Mouse (Mus musculus) kidney, embryonic 15.5 days (tissue): Measurements from ENCODE around the gene Mcoln2. TPM values are rescaled to one million over a fixed set of nuclear protein-coding genes. Genes with fewer than 3 reads are reported as not detected.

ENCODE experiments used
- ATAC-seq: fragments of 200-750 bp; cut with Nextera tagmentation; replicated peaks from 2 replicates; pipeline ENCODE4 v1.8.0; 2017; ENCODE audit warnings: moderate TSS enrichment; ENCODE audit not compliant: low FRiP score
- H3K27ac ChIP-seq: fragments of 300-500 bp; sonication (generic); 2 replicates; pipeline ENCODE4 v1.5.1; 2015; ENCODE audit warnings: mild to moderate bottlenecking, inconsistent platforms
- H3K27me3 ChIP-seq: fragments of 300-500 bp; sonication (generic); 2 replicates; pipeline ENCODE4 v1.6.1; 2015; ENCODE audit warnings: inconsistent platforms
- H3K36me3 ChIP-seq: fragments of 300-500 bp; sonication (generic); 2 replicates; pipeline ENCODE4 v1.6.1; 2015; ENCODE audit warnings: inconsistent platforms
- H3K4me1 ChIP-seq: fragments of 300-500 bp; sonication (generic); 2 replicates; pipeline ENCODE4 v1.6.1; 2015; ENCODE audit warnings: inconsistent platforms
- H3K4me2 ChIP-seq: fragments of 300-500 bp; sonication (generic); 2 replicates; pipeline ENCODE4 v1.6.1; 2015; ENCODE audit warnings: moderate library complexity, mild to moderate bottlenecking, inconsistent platforms
- H3K4me3 ChIP-seq: fragments of 300-500 bp; sonication (generic); replicated peaks from 2 replicates; pipeline ENCODE4 v1.5.1; 2015; ENCODE audit warnings: mild to moderate bottlenecking, inconsistent platforms
- H3K9ac ChIP-seq: fragments of 300-500 bp; sonication (generic); 2 replicates; pipeline ENCODE4 v1.6.1; 2015; ENCODE audit warnings: mild to moderate bottlenecking, inconsistent platforms
- H3K9me3 ChIP-seq: fragments of 300-500 bp; sonication (generic); replicated peaks from 2 replicates; pipeline ENCODE4 v1.6.1; 2016; ENCODE audit warnings: inconsistent platforms
- WGBS: fragments of 180-500 bp; shearing (Covaris S2); methylation state at CpG from one replicate; pipeline ENCODE4 v1.1.7; 2015; ENCODE audit warnings: mixed read lengths; 5-methylcytosine and 5-hydroxymethylcytosine counted together
- polyA plus RNA-seq: library from polyadenylated mRNA; unstranded; fragments of >200 nt; fragmentation: Nextera tagmentation; extraction: Ambion mirVana; gene quantifications from 2 replicates; pipeline ENCODE4 v1.2.1, GENCODE M21; 2015

Gene Mcoln2
- polyA plus RNA-seq, 1 experiment from 2014 or later = 0.78 TPM

GRCm38 (mm10) chr3:146211964-146212363, 62.3 kb downstream of the Mcoln2 start:
- H3K4me3 ChIP-seq = no peak overlapping the region
- 85% methylated on average over 2 of the region's 2 CpGs for WGBS
- no peaks in the 10 kb centered on the region for H3K4me1 ChIP-seq
- no peaks in the 10 kb centered on the region for H3K36me3 ChIP-seq
- no peak for ATAC-seq
- H3K9me3 ChIP-seq = no peaks in the 10 kb centered on the region
- no peak overlapping the region for H3K4me2 ChIP-seq
- H3K9ac ChIP-seq = no peak overlapping the region
- H3K27ac ChIP-seq = no peak overlapping the region
- H3K27me3 ChIP-seq = no peaks in the 10 kb centered on the region

DNA sequence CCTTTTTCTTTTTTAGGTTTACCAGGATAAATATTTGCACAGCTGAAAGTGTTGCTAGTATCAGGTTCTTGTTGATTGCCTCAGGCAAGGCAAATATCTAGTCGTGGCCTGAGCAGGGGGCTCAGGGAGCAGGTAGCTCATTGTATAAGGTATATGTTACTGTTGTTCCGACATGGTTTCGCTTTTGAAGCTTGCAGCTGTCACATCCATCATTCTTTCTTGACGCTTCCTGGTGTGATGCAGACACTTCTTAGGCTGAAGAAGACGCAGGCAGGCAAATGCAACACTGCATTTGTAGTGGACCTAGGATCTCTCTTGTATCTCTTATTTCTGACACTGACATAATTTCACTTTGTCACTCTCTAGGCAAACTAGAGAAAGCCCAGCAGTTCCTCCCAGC, 63.7 kb downstream of the Mcoln2 start:
- H3K9ac ChIP-seq = no peak overlapping the region
- H3K4me1 ChIP-seq = no peaks in the 10 kb centered on the region
- ATAC-seq = no peak
- H3K4me3 ChIP-seq = no peak overlapping the region
- 39% methylated on average over 5 of the region's 5 CpGs for WGBS
- no peaks in the 10 kb centered on the region for H3K27me3 ChIP-seq
- H3K27ac ChIP-seq = no peak overlapping the region
- no peak overlapping the region for H3K4me2 ChIP-seq
- H3K9me3 ChIP-seq = no peaks in the 10 kb centered on the region
- no peaks in the 10 kb centered on the region for H3K36me3 ChIP-seq

- WGBS = 89% methylated on average over 3 of the region's 3 CpGs
- ATAC-seq = no peak
- peaks cover 10% of the 10 kb centered on the region for H3K4me1 ChIP-seq
Measured at GRCm38 (mm10) chr3:146216561-146216960, 66.9 kb downstream of the Mcoln2 start.

DNA sequence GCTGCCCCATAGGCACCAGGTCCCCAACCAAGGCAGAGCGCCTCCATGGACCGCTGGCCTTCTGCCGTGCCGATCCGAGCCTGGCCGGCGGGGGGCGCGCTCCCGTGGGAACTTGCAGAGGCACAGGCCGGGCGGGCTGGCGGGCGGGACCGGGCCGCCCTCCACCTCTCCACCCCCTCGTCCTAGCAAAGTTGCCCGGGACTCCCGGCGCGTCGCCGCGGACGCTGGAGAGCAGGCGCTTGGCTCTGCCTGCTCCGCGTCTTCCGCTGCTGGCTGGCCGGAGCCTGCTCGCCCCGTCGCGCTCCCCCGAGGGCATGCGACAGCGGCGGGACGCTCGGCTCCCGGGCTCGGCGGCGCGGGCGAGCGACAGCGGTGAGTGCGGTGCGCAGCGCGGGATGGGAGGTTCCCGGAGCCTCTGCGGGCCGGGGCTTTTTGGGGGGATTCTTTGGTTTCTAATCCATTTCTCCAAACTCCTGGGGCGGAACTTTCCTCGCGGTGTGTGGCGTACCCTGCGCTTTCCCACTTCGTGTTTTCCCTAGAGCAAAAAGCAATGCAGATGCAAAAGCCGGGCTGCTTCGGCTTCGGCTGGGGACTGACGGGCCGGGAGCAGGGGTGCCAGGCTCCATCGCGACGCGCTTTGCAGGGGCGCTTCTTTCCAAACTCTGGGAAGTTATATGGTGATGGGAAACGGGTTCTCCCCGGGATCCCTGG, 71.3 kb downstream of the Mcoln2 start, which contains the start of gene Lpar3:
TSS of gene Lpar3 (plus strand) at position 188 of the 711 bp plus-strand sequence.
- Histone ChIP-seq H3K27ac (no peak within 1 kb of the TSS), H3K9me3 (no peaks in the 10 kb centered on the region), H3K27me3 (peaks cover 52% of the 10 kb centered on the region), H3K9ac (peak within 1 kb of the TSS; percentile 47), H3K4me1 (peaks cover 13% of the 10 kb centered on the region), H3K36me3 (no peaks in the 10 kb centered on the region), H3K4me3 (peak within 1 kb of the TSS; percentile 57), H3K4me2 (peak within 1 kb of the TSS; percentile 90)
- WGBS = 1% methylated on average over 67 of the region's 73 CpGs
- peak; percentile 90 for ATAC-seq

More at GRCm38 (mm10) chr3:146216561-146216960, 66.9 kb downstream of the Mcoln2 start:
- H3K4me2 ChIP-seq = no peak overlapping the region
- H3K27ac ChIP-seq = no peak overlapping the region
- no peaks in the 10 kb centered on the region for H3K9me3 ChIP-seq
- H3K4me3 ChIP-seq = no peak overlapping the region
- H3K36me3 ChIP-seq = no peaks in the 10 kb centered on the region
- H3K27me3 ChIP-seq = peaks cover 30% of the 10 kb centered on the region
- H3K9ac ChIP-seq = no peak overlapping the region

- Histone ChIP-seq H3K9me3 (no peaks in the 10 kb centered on the region), H3K4me1 (peaks cover 17% of the 10 kb centered on the region), H3K4me3 (no peak overlapping the region), H3K27me3 (peaks cover 47% of the 10 kb centered on the region), H3K9ac (no peak overlapping the region), H3K27ac (no peak overlapping the region), H3K36me3 (no peaks in the 10 kb centered on the region), H3K4me2 (no peak overlapping the region)
- WGBS = 67% methylated on average over 4 of the region's 4 CpGs
- no peak for ATAC-seq
Measured at GRCm38 (mm10) chr3:146224271-146224670, 74.6 kb downstream of the Mcoln2 start.

- Histone ChIP-seq H3K9me3 (no peaks in the 10 kb centered on the region), H3K4me3 (no peak overlapping the region), H3K4me1 (peaks cover 17% of the 10 kb centered on the region), H3K9ac (no peak overlapping the region), H3K27me3 (peaks cover 39% of the 10 kb centered on the region), H3K4me2 (no peak overlapping the region), H3K27ac (no peak overlapping the region), H3K36me3 (no peaks in the 10 kb centered on the region)
- no peak for ATAC-seq
- 83% methylated on average over 7 of the region's 7 CpGs for whole genome bisulfite sequencing
Measured at GRCm38 (mm10) chr3:146225061-146225761, 75.6 kb downstream of the Mcoln2 start.

DNA sequence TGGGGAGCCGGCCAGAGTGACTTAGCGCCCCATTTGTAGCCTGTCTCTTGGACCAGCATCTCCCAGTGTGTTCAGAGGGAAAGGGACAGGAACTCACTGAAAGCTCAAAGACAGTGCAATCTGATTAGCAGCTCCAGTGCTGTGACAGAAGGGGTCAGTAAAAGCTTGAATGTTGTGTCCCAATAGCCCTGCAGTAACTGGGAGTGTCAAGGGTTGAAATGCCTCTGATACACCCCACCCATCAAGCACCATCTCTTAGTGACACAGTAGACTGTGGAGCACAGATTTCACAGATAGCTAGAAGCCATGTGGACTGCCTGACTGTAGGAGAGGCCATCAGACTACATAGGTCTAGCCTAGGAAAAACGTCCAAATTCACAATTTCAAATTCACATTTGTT, 77.8 kb downstream of the Mcoln2 start:
- Histone ChIP-seq H3K4me1 (peaks cover 4% of the 10 kb centered on the region; the same call in 1 of the 2 replicates), H3K9ac (no peak overlapping the region), H3K36me3 (no peaks in the 10 kb centered on the region), H3K4me2 (no peak overlapping the region), H3K27ac (no peak overlapping the region), H3K27me3 (peaks cover 17% of the 10 kb centered on the region), H3K9me3 (no peaks in the 10 kb centered on the region), H3K4me3 (no peak overlapping the region)
- no peak for ATAC-seq
- WGBS = 55% methylated on average over 3 of the region's 3 CpGs

- no peak overlapping the region for H3K27ac ChIP-seq
- no peak overlapping the region for H3K4me3 ChIP-seq
- no peak overlapping the region for H3K4me2 ChIP-seq
- 91% methylated on average over 13 of the region's 13 CpGs for WGBS
- no peak overlapping the region for H3K9ac ChIP-seq
- peaks cover 5% of the 10 kb centered on the region for H3K27me3 ChIP-seq
- no peak for ATAC-seq
- no peaks in the 10 kb centered on the region for H3K36me3 ChIP-seq
- peaks cover 4% of the 10 kb centered on the region; the same call in 1 of the 2 replicates for H3K4me1 ChIP-seq
- H3K9me3 ChIP-seq = no peaks in the 10 kb centered on the region
Measured at GRCm38 (mm10) chr3:146228559-146229310, 79.1 kb downstream of the Mcoln2 start.

- no peak for ATAC-seq
- Histone ChIP-seq H3K27ac (no peak overlapping the region), H3K9ac (no peak overlapping the region), H3K9me3 (no peaks in the 10 kb centered on the region), H3K4me3 (no peak overlapping the region), H3K36me3 (no peaks in the 10 kb centered on the region), H3K27me3 (peaks cover 10% of the 10 kb centered on the region; the same call in 1 of the 2 replicates), H3K4me1 (peaks cover 8% of the 10 kb centered on the region), H3K4me2 (no peak overlapping the region)
- WGBS = 54% methylated on average over 7 of the region's 7 CpGs
Measured at GRCm38 (mm10) chr3:146232708-146233107, 83.1 kb downstream of the Mcoln2 start.

DNA sequence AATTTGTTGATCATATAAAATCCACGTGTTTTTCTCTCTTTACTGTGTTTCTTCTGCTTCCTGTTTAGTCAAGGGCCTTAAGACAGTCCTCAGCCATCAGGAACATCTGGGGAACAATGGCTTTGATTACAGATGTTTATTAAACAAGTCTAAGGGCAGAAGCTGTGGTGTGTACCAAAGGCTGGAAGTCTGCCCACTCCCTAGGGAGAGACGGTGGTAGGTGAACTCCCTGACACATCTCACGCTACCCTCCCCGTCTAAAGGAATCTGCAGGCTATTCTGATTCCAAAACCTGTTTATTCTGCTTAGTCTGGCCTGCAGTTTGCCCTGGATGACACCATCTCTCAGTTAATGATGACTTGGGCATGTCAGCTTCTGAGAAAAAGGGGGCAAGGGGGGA, 84.1 kb downstream of the Mcoln2 start:
- Histone ChIP-seq H3K9ac (no peak overlapping the region), H3K4me2 (no peak overlapping the region), H3K27me3 (peaks cover 10% of the 10 kb centered on the region; the same call in 1 of the 2 replicates), H3K27ac (no peak overlapping the region), H3K36me3 (no peaks in the 10 kb centered on the region), H3K4me1 (peaks cover 5% of the 10 kb centered on the region), H3K4me3 (no peak overlapping the region), H3K9me3 (no peaks in the 10 kb centered on the region)
- 59% methylated on average over 4 of the region's 4 CpGs for WGBS
- ATAC-seq = no peak

GRCm38 (mm10) chr3:146234530-146234929, 84.9 kb downstream of the Mcoln2 start:
- no peak overlapping the region for H3K4me2 ChIP-seq
- H3K4me1 ChIP-seq = peaks cover 5% of the 10 kb centered on the region
- ATAC-seq = no peak
- H3K27me3 ChIP-seq = peaks cover 10% of the 10 kb centered on the region; the same call in 1 of the 2 replicates
- no peaks in the 10 kb centered on the region for H3K9me3 ChIP-seq
- no peak overlapping the region for H3K9ac ChIP-seq
- no peak overlapping the region for H3K4me3 ChIP-seq
- H3K27ac ChIP-seq = no peak overlapping the region
- WGBS = 67% methylated on average over 10 of the region's 10 CpGs
- no peaks in the 10 kb centered on the region for H3K36me3 ChIP-seq

DNA sequence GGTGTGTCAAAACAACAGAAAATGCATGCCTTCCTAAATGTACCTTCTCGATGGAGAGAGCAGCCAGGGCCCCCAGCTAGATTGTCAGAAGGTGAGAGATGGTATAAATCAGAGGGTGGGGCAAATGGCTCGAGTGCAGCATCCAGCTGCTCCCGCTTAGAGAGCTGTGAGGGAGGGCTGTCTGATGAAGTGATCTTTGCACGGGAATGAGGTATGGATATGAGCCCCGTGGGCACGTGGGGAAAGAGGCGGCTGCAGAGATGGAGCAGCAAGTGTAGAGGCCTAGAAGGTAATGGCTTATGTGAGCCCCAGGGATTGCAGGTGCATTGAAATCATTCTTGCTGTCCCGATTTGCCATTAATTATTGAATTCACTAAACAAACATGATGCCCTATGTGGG, 86.6 kb downstream of the Mcoln2 start:
- Histone ChIP-seq H3K4me3 (no peak overlapping the region), H3K9ac (no peak overlapping the region)
- 26% methylated on average over 8 of the region's 8 CpGs for WGBS

More for the DNA sequence above, 86.6 kb downstream of the Mcoln2 start:
- H3K4me1 ChIP-seq = peaks cover 5% of the 10 kb centered on the region
- ATAC-seq = no peak
- H3K9me3 ChIP-seq = no peaks in the 10 kb centered on the region
- no peak overlapping the region for H3K27ac ChIP-seq
- H3K36me3 ChIP-seq = no peaks in the 10 kb centered on the region
- no peak overlapping the region for H3K4me2 ChIP-seq
- H3K27me3 ChIP-seq = peaks cover 10% of the 10 kb centered on the region; the same call in 1 of the 2 replicates
